Mouse (Mus musculus): ENCODE measurements around the gene Tppp3. TPM values are rescaled to one million over a fixed set of nuclear protein-coding genes. Genes with fewer than 3 reads are reported as not detected.

Gene Tppp3
- polyA plus RNA-seq, 1 experiment, result 155 TPM

DNA sequence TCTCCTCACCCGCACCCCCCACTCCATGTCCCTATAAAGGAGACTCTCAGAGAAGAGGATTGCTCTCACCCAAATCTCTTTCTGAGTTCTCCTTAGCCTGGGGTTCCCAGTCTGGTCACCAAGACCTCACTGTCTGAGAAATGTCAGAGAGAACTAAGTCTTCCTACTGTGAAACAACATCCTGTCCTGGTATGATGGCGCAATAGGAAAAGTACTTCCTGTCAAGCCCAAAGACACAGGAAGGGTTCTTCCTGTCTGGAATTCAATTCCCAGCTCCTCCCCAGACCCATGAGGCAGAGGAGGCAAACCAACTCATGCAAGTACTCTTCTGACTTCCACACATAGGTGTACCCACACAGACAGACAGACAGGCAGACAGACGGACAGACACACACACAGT, 33.3 kb upstream of the Tppp3 start:
- no peaks in the 10 kb centered on the region for H3K27me3 ChIP-seq (ENCODE audit: control insufficient read depth, insufficient read depth, insufficient read length)
- TF ChIP-seq CEBPB (IDR thresholded peaks at IDR 0.05; ENCODE audit: insufficient read depth, poor library complexity, severe bottlenecking) (peak; percentile 68), POLR2AphosphoS2 (IDR thresholded peaks at IDR 0.05; ENCODE audit: insufficient read length, low read depth) (no peak), REST (IDR thresholded peaks at IDR 0.05; ENCODE audit: insufficient read depth, insufficient read length) (no peak), MYOD1 (IDR thresholded peaks at IDR 0.05; ENCODE audit: control insufficient read depth in 1 of 3, insufficient read length in 2 of 3, low read depth in 2 of 3) (no peak)
- H3K79me2 ChIP-seq (ENCODE audit: control insufficient read depth, insufficient read depth), result no peaks in the 10 kb centered on the region

DNA sequence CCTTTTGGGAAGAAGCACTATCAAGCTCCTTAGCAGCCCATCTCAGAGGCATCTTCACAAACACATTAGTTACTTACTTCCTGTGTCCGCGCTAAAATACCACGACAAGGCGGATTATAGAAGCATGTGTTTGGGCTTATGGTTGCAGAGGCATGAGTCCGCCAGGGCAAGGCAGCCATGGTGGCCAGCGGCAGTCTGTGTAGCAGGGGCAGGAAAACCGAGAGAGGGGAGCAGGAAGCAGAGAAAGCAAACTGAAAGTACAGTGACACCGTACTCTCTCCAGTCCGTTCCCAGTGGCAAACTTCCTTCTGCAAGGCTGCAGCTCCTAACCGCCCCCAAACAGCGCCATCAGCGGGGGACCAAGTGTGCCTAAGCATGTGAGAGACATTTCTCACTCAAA, 28.5 kb upstream of the Tppp3 start:
- H3K4me2 ChIP-seq (ENCODE audit: low read depth), result no peak overlapping the region
- peaks cover 4% of the 10 kb centered on the region for H3K79me2 ChIP-seq (ENCODE audit: control insufficient read depth, insufficient read depth)
- H3K27me3 ChIP-seq (ENCODE audit: control insufficient read depth, insufficient read depth, insufficient read length), result no peaks in the 10 kb centered on the region
- TF ChIP-seq TCF3 (IDR thresholded peaks at IDR 0.05; ENCODE audit: insufficient read length, low read depth) (no peak), TCF12 (IDR thresholded peaks at IDR 0.05; ENCODE audit: insufficient read depth, poor library complexity, severe bottlenecking) (no peak), E2F4 (IDR thresholded peaks at IDR 0.05; ENCODE audit: insufficient read depth) (no peak), MAX (IDR thresholded peaks at IDR 0.05; ENCODE audit: low read depth) (no peak), USF1 (IDR thresholded peaks at IDR 0.05; ENCODE audit: low read depth) (no peak), REST (IDR thresholded peaks at IDR 0.05; ENCODE audit: insufficient read depth, insufficient read length) (no peak), POLR2AphosphoS2 (IDR thresholded peaks at IDR 0.05; ENCODE audit: insufficient read length, low read depth) (no peak), MYOD1 (IDR thresholded peaks at IDR 0.05; ENCODE audit: control insufficient read depth in 1 of 3, insufficient read length in 2 of 3, low read depth in 2 of 3) (no peak), CEBPB (IDR thresholded peaks at IDR 0.05; ENCODE audit: insufficient read depth, poor library complexity, severe bottlenecking) (no peak), MYOG (IDR thresholded peaks at IDR 0.05; ENCODE audit: control insufficient read depth in 1 of 3, insufficient read depth in 1 of 3, insufficient read length in 2 of 3, low read depth in 2 of 3) (no peak), POLR2A (IDR thresholded peaks at IDR 0.05; ENCODE audit: insufficient read length, low read depth) (no peak), SRF (IDR thresholded peaks at IDR 0.05; ENCODE audit: control insufficient read depth, insufficient read length, low read depth) (no peak)
- no peaks in the 10 kb centered on the region for H3K36me3 ChIP-seq (ENCODE audit: control insufficient read depth, insufficient read depth)
- H3K4me3 ChIP-seq, result no peak overlapping the region
- no peak overlapping the region for H3ac ChIP-seq (ENCODE audit: control insufficient read depth, insufficient read length)

More for the DNA sequence above, 33.3 kb upstream of the Tppp3 start:
- no peak overlapping the region for H3K4me3 ChIP-seq
- H3K36me3 ChIP-seq (ENCODE audit: control insufficient read depth, insufficient read depth), result no peaks in the 10 kb centered on the region
- no peak overlapping the region for H3ac ChIP-seq (ENCODE audit: control insufficient read depth, insufficient read length)
- no peak overlapping the region for H3K4me2 ChIP-seq (ENCODE audit: low read depth)

DNA sequence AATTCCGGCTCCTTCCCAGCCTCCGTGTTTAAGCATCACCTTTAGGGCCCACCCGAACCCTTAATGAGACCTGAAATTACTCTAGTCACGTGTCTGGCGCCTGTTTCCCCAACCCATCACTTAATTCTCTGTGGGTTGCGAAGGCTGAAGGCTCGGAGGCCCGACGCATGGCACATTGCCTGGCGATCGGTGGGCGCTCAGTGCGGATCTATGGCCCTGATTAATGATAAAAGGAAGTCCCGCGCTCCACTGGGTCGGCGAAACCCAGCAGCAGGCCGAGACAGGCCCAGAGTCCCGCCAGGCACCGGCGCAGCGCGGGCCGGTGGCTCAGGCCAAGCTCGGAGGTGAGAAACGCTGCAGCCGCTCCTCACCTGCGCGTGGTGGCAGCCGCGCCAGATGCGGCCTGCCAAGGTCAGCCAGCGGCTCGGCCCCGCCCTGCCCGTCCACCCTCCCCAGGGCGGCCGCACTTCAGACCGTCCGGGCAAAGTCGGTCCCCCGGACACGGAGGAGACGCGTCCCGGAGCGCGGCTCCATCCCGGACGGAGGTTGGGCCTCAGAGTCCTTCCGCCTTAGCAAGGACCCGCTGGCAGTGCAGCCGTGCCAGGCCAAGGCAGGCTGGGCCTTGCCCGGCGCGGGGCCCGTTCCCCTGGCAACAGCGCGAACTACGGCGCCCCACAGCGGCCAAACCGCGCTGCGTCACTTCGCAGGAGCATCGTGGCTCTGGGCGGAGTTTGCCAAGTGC, 25.3 kb upstream of the Tppp3 start, which contains the start of gene Zdhhc1:
TSS of gene Zdhhc1 (minus strand) at position 464 of the 742 bp plus-strand sequence.
- Histone ChIP-seq H3K79me2 (ENCODE audit: control insufficient read depth, insufficient read depth) (peaks cover 4% of the 10 kb centered on the region), H3K4me3 (peak within 1 kb of the TSS; percentile 44), H3K36me3 (ENCODE audit: control insufficient read depth, insufficient read depth) (no peaks in the 10 kb centered on the region), H3K4me2 (ENCODE audit: low read depth) (peak within 1 kb of the TSS; percentile 86), H3K27me3 (ENCODE audit: control insufficient read depth, insufficient read depth, insufficient read length) (no peaks in the 10 kb centered on the region), H3ac (ENCODE audit: control insufficient read depth, insufficient read length) (peak within 1 kb of the TSS; percentile 44)
- TF ChIP-seq POLR2A (IDR thresholded peaks at IDR 0.05; ENCODE audit: insufficient read length, low read depth) (peak; percentile 69), CEBPB (IDR thresholded peaks at IDR 0.05; ENCODE audit: insufficient read depth, poor library complexity, severe bottlenecking) (no peak), MAX (IDR thresholded peaks at IDR 0.05; ENCODE audit: low read depth) (no peak), MYOD1 (IDR thresholded peaks at IDR 0.05; ENCODE audit: control insufficient read depth in 1 of 3, insufficient read length in 2 of 3, low read depth in 2 of 3) (peak in 1 of 3 experiments; percentile 29), MYOG (IDR thresholded peaks at IDR 0.05; ENCODE audit: control insufficient read depth in 1 of 3, insufficient read depth in 1 of 3, insufficient read length in 2 of 3, low read depth in 2 of 3) (peak in 1 of 3 experiments; percentile 34), POLR2AphosphoS2 (IDR thresholded peaks at IDR 0.05; ENCODE audit: insufficient read length, low read depth) (peak; percentile 60), USF1 (IDR thresholded peaks at IDR 0.05; ENCODE audit: low read depth) (peak; percentile 56), TCF3 (IDR thresholded peaks at IDR 0.05; ENCODE audit: insufficient read length, low read depth) (no peak)

DNA sequence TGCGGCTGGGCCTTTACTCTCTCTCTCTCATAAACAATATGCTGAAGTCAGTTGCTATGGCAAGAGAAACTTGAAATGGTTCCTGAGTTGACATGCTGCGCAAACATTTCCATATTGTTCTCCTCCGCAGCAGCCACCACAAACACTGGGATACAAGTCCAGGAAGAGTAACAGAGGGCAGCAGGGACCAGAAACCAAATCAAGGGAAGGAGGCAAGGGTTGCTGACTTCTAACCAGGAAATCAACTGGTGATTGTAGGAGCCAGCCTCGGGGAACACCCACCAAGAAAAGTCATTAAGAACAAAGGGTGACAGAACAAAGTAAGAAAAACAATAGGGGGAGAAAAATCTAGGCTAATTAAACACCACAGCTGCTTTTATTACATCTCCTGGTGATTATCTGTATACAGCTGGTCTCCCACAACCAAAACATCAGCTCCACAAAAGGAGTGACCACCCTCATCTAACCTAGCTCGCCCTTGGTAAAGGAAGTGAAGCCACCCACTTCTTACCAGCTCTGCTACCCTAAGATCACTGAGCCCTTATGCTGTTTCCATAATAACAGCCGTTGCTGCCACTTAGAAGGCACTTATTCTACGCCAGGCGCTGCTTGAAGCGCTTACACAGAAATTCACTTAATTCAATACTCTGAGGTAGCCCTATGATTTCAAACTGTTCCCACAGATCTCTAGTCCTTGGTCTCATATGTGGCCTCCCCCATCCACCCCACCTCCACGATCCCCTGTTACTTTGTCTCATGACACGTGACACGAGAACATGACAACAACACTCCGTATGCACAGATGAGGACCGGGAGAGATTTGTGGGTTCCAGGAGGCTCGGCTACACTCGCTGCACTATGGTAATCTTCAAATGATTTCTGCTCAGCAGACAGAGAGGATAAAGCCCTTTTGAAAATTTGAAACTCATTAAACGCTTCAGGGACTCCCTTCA, 24.3 kb upstream of the Tppp3 start:
- Histone ChIP-seq H3K36me3 (ENCODE audit: control insufficient read depth, insufficient read depth) (no peaks in the 10 kb centered on the region), H3K4me3 (peak overlapping the region; percentile 44), H3K27me3 (ENCODE audit: control insufficient read depth, insufficient read depth, insufficient read length) (no peaks in the 10 kb centered on the region), H3K79me2 (ENCODE audit: control insufficient read depth, insufficient read depth) (peaks cover 4% of the 10 kb centered on the region), H3K4me2 (ENCODE audit: low read depth) (peak overlapping the region; percentile 86), H3ac (ENCODE audit: control insufficient read depth, insufficient read length) (peak overlapping the region; percentile 44)
- TF ChIP-seq USF1 (IDR thresholded peaks at IDR 0.05; ENCODE audit: low read depth) (peak; percentile 35), MYOG (IDR thresholded peaks at IDR 0.05; ENCODE audit: control insufficient read depth in 1 of 3, insufficient read depth in 1 of 3, insufficient read length in 2 of 3, low read depth in 2 of 3) (no peak), REST (IDR thresholded peaks at IDR 0.05; ENCODE audit: insufficient read depth, insufficient read length) (no peak), SRF (IDR thresholded peaks at IDR 0.05; ENCODE audit: control insufficient read depth, insufficient read length, low read depth) (no peak)
